Mouse (Mus musculus): ENCODE data around the gene Galnt9.

GRCm38 (mm10) chr5:110516390-110516789, 27.8 kb upstream of the Galnt9 start:
- TF ChIP-seq POLR2A (IDR thresholded peaks at IDR 0.05; ENCODE audit: borderline replicate concordance, low read depth, low read length) (no peak), CTCF (IDR thresholded peaks at IDR 0.05; ENCODE audit: low read depth, low read length) (no peak)
